Mouse (Mus musculus) spleen, adult 10 weeks (tissue): Measurements from ENCODE around the gene Mmp12. TPM values are rescaled to one million over a fixed set of nuclear protein-coding genes. Genes with fewer than 3 reads are reported as not detected.

Experiments used
- polyA plus RNA-seq: library from polyadenylated mRNA; stranded (reverse); fragments of 350-450 nt; fragmentation: Illumina TruSeq; extraction: RNeasy Lipid Tissue Mini Kit (QIAGEN cat#74804); gene quantifications from one replicate; pipeline ENCODE4 v1.2.3, GENCODE M21; 2015; ENCODE audit warnings: low replicate concordance; ENCODE audit not compliant: insufficient read depth

Mmp12 gene
- polyA plus RNA-seq, result 13.1 TPM

DNA sequence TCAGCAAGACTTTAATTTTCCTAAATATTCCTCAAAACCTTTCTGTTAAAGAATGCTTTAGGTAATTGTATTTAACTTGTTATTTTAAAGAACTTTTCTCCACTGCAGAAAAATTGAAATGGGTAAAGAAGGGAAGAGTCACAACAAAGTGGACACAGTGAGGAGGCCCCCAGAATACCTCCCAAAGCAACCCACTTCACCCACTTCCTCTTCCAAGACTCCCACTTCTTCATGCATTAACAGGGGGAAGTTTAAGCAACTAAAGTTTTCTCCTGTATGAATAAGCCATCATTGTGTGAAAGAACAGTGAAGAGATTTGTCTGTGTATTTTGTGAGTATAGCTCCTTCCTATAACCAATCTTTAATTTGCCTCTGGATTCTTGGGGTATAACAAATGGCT, at the start of gene Mmp12:
Mmp12 (plus strand) TSS at position 275 of the 400 bp plus-strand sequence.

DNA sequence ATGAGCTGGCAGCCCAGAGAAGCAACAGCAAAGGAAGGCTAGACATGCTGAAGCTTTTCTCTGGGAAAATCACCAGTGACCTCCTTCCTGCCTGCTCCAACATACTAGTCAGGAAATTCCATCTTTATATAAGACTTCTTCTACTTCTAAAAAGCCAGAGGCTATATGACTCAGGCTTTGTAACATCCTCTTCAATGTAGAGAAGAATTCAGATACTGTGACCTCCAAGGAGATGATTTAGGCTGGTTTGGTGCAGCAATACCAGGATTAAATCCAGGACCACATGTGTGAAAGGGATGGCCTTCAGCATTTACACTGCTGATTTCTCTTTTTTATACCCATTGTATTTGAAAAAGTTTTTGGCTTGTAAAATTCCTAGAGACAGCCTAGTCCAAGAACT, 43.8 kb downstream of the Mmp12 start, which contains the start of gene Mmp1b:
Mmp1b (minus strand) TSS at position 101 of the 400 bp plus-strand sequence.

Other genes with a start within 250 kb of the Mmp12 start
- gene Dync2h1, start 159.9 kb upstream of the Mmp12 start, polyA plus RNA-seq, result 3.2 TPM
- 152 TPM for gene Dcun1d5, start 159.9 kb upstream of the Mmp12 start, polyA plus RNA-seq
- gene Mmp13, start 71.9 kb upstream of the Mmp12 start, polyA plus RNA-seq, result 0.55 TPM
- gene Mmp1b, start 43.7 kb downstream of the Mmp12 start, polyA plus RNA-seq, result not detected
- gene Mmp3, start 101.4 kb downstream of the Mmp12 start, polyA plus RNA-seq, result 3.3 TPM
- not detected for gene Mmp10, start 158.0 kb downstream of the Mmp12 start, polyA plus RNA-seq
- 6.8 TPM for gene Mmp8, start 214.1 kb downstream of the Mmp12 start, polyA plus RNA-seq
- gene Mmp27, start 227.0 kb downstream of the Mmp12 start, polyA plus RNA-seq, result 0.69 TPM